Mouse (Mus musculus) CD4-positive, CD25-positive, alpha-beta regulatory T cell, adult 4 months (primary cell): ENCODE measurements at regions not wholly inside any gene's neighbourhood (a gene's known extent, or its start where the extent isn't known, plus 50 kb on each side); places are given as distances from the start of the nearest gene placed in this dataset.
A peak's percentile ranks its signal among the peaks of the same experiment; 100 is the strongest.

ENCODE experiments used
- ATAC-seq: one replicate; pipeline ENCODE4 v1.8.0; 2017

DNA sequence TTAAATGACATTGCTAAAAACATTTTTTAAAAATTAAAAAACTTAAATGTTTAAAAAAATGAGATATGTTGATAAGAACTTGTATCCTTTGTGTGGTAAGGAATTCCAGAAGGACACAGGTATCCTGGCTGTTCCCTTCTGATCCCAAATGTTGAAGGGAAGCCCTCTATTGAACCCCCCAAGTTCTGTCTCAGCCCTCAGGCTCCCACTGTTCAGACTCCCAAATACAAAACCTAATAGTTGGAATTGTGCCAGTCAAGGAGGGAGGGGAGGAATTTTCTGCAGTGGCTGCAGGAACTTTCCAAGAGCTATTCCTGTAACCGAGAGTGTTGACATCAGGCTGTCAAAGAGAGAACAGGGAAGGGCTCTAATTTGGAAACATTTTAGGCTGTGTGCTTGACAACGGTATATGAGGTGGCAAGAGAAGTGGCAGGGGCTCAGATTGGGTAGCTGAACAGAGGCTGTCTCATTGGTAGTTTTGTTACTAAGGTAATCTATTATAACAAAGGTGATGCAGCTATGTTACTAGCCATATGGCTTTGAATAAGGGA is 843.8 kb upstream of the A1bg start:
- no peak for ATAC-seq

DNA sequence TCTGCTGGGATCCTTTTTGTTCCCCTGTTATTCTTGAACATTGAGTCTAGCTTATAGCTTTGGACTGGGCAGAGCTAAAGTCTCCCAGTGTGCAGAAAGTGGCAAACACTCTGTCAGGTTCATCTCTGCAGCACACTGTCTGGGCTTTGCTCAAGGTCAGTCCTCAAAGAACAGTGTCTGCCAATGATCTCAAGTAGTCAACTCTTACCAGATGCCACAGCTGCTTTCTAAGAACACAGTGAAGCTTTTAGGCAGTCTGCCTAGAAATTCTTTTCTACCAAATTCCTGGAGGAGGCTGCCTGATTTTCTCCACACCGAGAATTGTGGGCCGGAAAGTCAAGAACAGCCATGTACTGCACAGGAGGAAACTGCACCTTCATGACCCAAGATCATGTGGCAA is 831.0 kb upstream of the A1bg start:
- ATAC-seq: no peak

GRCm38 (mm10) chr15:61723696-61724095 is 800.9 kb upstream of the A1bg start:
- no peak for ATAC-seq

DNA sequence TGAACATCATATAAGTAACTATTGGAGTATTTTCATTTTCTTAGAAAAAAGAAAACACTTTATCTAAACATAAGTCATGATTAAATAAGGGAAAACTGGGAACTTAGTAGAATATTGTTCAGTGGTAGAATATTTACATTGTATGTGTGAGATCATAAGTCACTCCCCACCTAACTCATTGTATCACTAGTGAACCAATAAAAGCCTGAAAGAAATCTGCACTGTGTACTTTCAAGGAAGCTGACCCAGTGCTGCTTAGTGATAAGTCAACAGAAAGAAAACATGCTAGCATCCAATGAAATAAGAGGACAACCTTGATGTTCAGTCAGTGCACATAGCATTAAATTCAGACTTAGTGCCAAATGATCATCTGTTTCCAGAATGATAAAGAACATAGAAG is 795.7 kb upstream of the A1bg start:
- ATAC-seq: no peak

- ATAC-seq: no peak
Measured at GRCm38 (mm10) chr15:61717216-61717615, 794.4 kb upstream of the A1bg start.

DNA sequence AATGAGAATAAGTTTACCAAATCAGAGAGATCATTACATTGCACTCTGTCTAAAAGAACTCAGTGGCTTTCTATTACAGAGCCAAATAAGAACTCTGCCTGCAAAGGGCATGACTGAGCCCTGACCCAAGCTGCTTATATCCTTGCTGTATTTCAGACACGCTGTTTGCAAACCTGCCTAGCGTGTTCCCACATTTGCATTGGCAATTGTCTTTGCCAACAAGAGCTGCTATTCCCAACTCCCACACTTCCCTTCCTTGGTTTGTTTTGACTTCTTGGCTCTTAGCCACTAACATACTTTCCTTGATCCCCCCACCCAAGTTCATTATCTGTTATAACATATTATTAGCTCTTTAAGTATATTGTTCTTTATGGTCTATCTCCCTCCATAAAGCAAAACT is 791.1 kb upstream of the A1bg start:
- ATAC-seq: no peak

DNA sequence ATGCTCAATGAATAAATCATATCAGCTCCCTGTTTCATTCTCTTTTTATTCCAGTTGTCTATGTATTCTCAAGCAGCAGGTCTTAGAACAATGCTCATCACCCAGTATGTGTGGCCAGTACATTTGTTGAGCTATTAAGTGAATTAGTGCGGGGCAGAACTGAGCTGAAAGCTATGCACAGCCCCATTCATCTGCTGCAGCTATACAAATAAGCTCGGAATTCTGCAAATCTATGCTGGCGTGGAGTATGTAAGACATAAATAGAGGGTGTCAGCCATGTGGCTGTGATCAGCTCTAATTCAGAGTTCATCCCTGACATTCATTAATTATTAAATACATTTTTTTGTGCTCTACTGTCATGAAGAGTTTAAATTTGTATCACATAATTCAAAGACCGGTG is 786.1 kb upstream of the A1bg start:
- ATAC-seq: no peak

DNA sequence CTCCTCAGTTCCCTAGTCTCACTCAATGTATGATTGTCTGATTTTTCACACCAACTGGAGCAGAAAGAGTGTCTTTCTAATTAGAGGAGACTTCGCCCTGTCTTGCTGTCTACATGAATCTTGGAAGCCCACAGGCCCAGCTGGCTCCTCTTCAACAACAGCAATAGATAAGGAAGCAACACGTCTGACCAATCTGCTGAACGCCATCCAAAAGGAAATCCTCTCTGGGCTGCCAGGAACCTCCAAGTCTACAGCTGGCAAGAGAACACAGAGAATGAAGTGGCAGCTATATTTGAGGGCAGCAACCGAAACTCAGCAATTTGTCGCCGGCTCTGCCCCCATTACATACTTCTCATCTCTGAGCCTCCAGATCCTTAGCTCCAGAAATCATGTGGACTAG is 785.1 kb upstream of the A1bg start:
- ATAC-seq: no peak

DNA sequence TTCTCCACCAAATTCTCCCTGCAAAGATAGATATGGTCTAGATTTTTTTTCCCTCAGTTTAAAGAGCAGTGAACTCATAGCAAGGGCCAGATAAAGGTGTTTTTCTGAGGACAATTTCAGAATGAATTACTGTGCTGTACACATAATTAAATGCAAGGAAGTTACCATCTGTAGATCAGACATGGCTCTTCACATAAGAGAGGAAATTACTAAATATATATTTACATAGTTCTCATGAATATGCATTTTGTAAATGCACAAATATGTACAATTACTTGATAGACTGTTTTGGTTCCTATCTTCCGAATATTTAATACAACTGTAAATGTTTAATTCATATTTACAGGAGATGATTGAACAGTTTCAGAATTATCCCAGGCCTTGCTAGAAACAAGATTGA is 769.9 kb upstream of the A1bg start:
- ATAC-seq: no peak

GRCm38 (mm10) chr15:61690425-61690824 is 767.6 kb upstream of the A1bg start:
- no peak for ATAC-seq

GRCm38 (mm10) chr15:61689776-61690397 is 767.1 kb upstream of the A1bg start:
- ATAC-seq: no peak

DNA sequence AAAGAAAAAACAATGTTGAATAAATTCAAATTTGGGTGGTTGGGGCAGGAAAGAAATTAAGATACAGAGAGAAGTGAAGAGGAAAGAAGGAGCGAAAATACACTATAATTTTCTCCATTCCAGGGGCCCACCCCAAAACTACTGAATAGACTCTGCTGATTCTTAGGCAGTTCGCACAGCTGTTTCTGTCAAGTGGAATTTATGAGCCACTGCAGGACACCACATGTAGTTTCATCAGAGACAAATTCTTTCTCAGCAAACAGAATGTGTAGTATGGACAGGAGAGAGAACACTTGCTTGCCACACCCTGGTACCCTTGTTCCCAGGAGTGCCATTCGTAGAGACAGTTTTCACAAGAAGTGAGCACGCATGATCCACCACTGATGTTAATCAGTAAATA is 760.2 kb upstream of the A1bg start:
- no peak for ATAC-seq

DNA sequence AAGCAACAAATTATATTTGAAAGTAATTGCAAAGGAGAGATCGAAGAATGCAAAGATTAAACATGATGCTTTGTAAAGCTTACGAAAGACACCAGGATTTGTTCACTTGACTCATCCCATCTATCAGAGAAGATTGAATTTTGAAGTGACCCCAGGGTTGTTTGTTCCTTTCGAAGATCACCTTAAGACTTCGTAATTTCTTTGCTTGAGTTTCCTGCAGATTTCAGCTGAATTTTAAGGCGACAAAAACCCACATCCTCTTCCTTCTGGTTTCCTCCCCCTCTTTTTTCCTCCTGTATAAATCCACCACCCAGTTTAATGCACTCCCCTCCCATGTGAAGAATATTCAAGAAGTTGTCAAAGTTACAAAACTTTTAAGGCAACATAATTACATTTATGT is 747.7 kb upstream of the A1bg start:
- ATAC-seq: peak; percentile 90

GRCm38 (mm10) chr15:61660581-61660980 is 737.8 kb upstream of the A1bg start:
- ATAC-seq: no peak

DNA sequence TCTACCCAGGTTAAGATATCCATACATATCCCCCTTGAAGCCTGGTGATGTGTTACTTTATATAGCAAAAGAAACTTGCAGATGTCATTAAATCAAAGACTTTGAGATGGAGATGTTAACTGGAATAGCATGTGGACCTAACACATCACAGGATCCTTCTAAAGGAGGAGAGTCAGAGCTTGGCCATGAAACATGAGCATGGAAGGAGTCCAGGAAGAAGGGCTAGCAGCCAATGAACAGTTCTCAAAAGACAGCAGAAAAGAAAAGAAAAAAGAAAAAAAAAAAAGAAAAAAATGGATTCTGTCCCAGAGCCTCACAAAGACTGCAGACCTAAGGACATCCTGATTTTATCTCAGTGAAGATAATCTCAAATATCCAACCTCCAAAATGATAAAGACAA is 734.1 kb upstream of the A1bg start:
- no peak for ATAC-seq

- no peak for ATAC-seq
Measured at GRCm38 (mm10) chr15:61654846-61655245, 732.0 kb upstream of the A1bg start.

DNA sequence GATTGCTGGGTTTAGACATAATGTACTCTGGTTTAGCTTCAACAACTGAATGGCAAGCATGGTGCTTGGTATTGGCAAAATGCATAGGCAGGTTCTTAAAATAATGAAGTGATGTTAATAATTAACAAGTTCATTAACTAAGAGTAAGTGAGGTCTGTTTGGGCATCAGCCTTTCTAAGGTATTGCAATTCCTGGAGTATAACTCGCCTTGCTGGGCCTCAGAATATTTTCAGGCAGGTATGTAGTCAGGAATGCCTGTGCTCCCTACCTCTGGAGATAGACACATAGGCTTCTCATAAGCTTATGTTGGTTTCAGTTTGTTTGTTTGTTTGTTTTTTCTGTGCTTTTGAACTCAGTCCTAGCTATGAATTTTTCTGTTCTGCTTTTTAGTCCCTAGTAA is 731.0 kb upstream of the A1bg start:
- no peak for ATAC-seq

GRCm38 (mm10) chr15:61618638-61619500 is 696.1 kb upstream of the A1bg start:
- ATAC-seq: no peak

DNA sequence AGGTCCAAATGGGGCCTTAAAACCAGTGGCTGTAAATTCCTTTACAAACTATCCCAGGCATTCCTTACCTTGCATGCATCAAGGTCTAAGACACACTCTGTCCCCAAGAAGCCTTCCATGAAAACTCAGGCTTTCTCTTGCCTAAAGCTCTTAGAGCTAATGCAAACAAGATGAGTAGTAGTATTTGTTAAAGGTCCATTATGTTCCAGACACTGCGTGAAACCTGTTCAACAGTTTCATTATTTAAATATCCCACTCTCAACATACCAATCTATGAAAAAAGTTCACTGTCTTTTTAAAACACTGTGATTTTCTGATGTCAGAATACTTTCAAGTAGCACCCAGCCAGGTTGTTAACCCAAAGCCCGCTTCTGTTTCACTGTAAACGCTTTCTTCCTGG is 687.9 kb upstream of the A1bg start:
- ATAC-seq: no peak

DNA sequence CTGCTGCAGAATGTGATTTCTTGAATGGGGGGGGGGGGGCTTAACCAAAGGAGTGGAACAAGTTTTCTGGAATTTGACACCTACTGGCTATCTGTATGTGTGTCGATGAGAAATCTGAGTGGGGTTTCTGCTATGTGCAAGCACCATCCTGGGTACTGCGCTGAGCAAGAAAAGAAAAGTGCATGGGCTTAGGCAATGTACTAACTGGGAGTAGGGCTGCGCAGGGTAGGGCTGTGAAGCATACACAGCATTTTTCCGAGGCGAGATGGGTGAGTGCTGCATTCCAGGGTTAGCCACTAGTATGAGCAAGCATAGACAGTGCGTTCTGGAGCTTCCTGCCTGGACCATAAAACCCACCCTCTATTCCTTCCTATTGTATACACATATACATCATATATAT is 686.8 kb upstream of the A1bg start:
- no peak for ATAC-seq

GRCm38 (mm10) chr15:61608301-61608731 is 685.5 kb upstream of the A1bg start:
- ATAC-seq: no peak

GRCm38 (mm10) chr15:61599734-61600133 is 676.9 kb upstream of the A1bg start:
- no peak for ATAC-seq

GRCm38 (mm10) chr15:61596318-61596717 is 673.5 kb upstream of the A1bg start:
- ATAC-seq: no peak

DNA sequence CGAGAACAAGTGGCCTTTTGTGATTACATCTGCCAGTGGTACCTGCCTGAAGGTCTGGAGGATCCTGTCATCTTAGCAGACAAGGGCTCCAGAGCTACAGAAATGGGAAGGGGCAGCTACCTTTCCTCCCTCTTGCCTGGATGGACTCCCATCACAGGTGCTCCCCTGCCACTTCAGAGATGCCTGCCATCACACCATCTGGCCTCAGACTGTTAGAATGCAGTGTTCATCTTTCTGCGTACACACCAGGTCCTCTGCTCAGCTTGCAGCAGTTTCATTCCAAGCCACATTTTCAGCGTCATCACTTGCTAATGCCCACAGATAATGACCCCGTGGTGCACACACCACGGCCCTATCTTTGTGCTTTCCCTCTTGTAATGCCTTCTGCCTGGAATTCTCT is 666.1 kb upstream of the A1bg start:
- no peak for ATAC-seq
